Mouse (Mus musculus) lung, postnatal 0 days (tissue): Measurements from ENCODE around the gene Clca3a2. TPM values are rescaled to one million over a fixed set of nuclear protein-coding genes. Genes with fewer than 3 reads are reported as not detected.

Experiments used
- polyA plus RNA-seq: library from polyadenylated mRNA; unstranded; fragments of >200 nt; fragmentation: Nextera tagmentation; extraction: Ambion mirVana; gene quantifications from 2 replicates; pipeline ENCODE4 v1.2.1, GENCODE M21; 2015

Clca3a2 gene
- polyA plus RNA-seq, 1 experiment from 2014 or later, result 0.88 TPM

Other genes starting within 250 kb of the Clca3a2 start
- 25.1 and 29.3 TPM in 2 replicates for gene Hs2st1, start 249.3 kb downstream of the Clca3a2 start, polyA plus RNA-seq
- gene Selenof, start 249.2 kb downstream of the Clca3a2 start, polyA plus RNA-seq, result 837 and 926 TPM in 2 replicates
- gene Sh3glb1, start 99.2 kb downstream of the Clca3a2 start, polyA plus RNA-seq, result 173 and 175 TPM in 2 replicates
- gene Clca3a1, start 58.5 kb downstream of the Clca3a2 start, polyA plus RNA-seq, result 8.9 and 9.9 TPM in 2 replicates
- not detected in 2 replicates for gene Clca3b, start 29.9 kb upstream of the Clca3a2 start, polyA plus RNA-seq
- gene Clca4b, start 113.0 kb upstream of the Clca3a2 start, polyA plus RNA-seq, result not detected in 2 replicates
- gene Clca4a, start 155.6 kb upstream of the Clca3a2 start, polyA plus RNA-seq, result not detected in 2 replicates
- gene Clca1, start 213.3 kb upstream of the Clca3a2 start, polyA plus RNA-seq, result not detected in 2 replicates